In the genomic region with DNA sequence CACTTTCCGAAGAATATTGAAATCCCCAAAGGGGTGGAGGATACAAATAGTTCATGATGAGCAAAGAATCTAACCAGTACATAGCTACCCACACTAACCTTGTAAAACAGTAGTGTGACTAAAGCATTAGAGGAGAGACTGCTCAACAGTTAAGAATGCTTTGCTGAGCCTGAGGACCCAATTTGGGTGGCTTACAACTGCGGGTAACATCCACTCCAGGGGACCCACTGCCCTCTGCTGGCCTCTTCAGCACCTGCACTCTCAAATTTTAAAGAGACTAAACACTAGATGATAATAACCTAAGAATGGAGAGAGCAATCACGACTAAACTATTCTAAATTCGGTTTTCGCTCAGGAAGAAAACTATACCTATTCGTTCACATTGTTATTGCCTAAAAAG, we compare ENCODE assay signal across 9 mouse cellular contexts. TPM values are rescaled to one million over a fixed set of nuclear protein-coding genes. Genes with fewer than 3 reads are reported as not detected.
DNase-seq lines count a peak whose midpoint lies in the region; ATAC-seq and TF ChIP-seq lines count a peak whose summit lies in the region.
"Had no signal": no experiment of that assay in that cellular context is flagged by ENCODE, and none has a peak within 500 bp of the region (broad histone marks: within the 10 kb centered on the region; RNA-seq: fewer than 3 reads in every experiment).

No protein-coding gene starts in this region.

- H3K4me3 ChIP-seq in hindbrain, embryonic 14.5 days (replicated peaks; ENCODE audit: low read length) = no peak overlapping the region
- H3K4me3 ChIP-seq in hindbrain, embryonic 12.5 days = no peak overlapping the region
- no peak overlapping the region for H3K4me3 ChIP-seq in heart, postnatal 0 days (ENCODE audit: low read depth, low read length)
- H3K4me3 ChIP-seq: midbrain, embryonic 12.5 days had no signal

- H3K4me1 ChIP-seq in hindbrain, embryonic 14.5 days (replicated peaks; ENCODE audit: control insufficient read depth, insufficient read depth, low read length) = no peaks in the 10 kb centered on the region
- no peaks in the 10 kb centered on the region for H3K4me1 ChIP-seq in hindbrain, embryonic 12.5 days
- peaks cover 9% of the 10 kb centered on the region; the same call in 1 of the 2 replicates for H3K4me1 ChIP-seq in heart, postnatal 0 days (ENCODE audit: control insufficient read depth, insufficient read depth)
- H3K4me1 ChIP-seq: midbrain, embryonic 12.5 days had no signal

- peak; percentile 45 for DNase-seq in hindbrain, embryonic 14.5 days (ENCODE audit: low spot score)
- peak; percentile 43 for DNase-seq in urinary bladder, postnatal 25 days (ENCODE audit: low spot score)
- DNase-seq in urinary bladder, postnatal 10 days (ENCODE audit: low spot score) = no peak
- DNase-seq in cerebellum, postnatal 10 days = peak; percentile 69 to 71
- peak; percentile 24 for DNase-seq in heart, postnatal 0 days (ENCODE audit: low spot score)
- DNase-seq in lung, postnatal 36 days = peak; percentile 63
- DNase-seq in thymus, postnatal 4 days = peak; percentile 73

- peak; percentile 78 for TF ChIP-seq CTCF in heart, postnatal 0 days (IDR thresholded peaks at IDR 0.05; ENCODE audit: low read depth)

- no peaks in the 10 kb centered on the region for H3K36me3 ChIP-seq in hindbrain, embryonic 14.5 days (replicated peaks; ENCODE audit: control insufficient read depth, insufficient read depth)
- no peaks in the 10 kb centered on the region for H3K36me3 ChIP-seq in hindbrain, embryonic 12.5 days
- no peaks in the 10 kb centered on the region for H3K36me3 ChIP-seq in heart, postnatal 0 days (replicated peaks; ENCODE audit: control insufficient read depth, insufficient read depth, low read length)
- H3K36me3 ChIP-seq: midbrain, embryonic 12.5 days had no signal

- ATAC-seq in hindbrain, embryonic 14.5 days (ENCODE audit: low FRiP score) = no peak; the same call in 1 of the 2 replicates
- ATAC-seq in hindbrain, embryonic 12.5 days (ENCODE audit: low FRiP score) = no peak
- ATAC-seq in heart, postnatal 0 days (ENCODE audit: insufficient read depth, low read depth) = no peak; the same call in 1 of the 2 replicates

- no peaks in the 10 kb centered on the region for H3K9me3 ChIP-seq in hindbrain, embryonic 14.5 days (ENCODE audit: control insufficient read depth, low read length)
- H3K9me3 ChIP-seq in hindbrain, embryonic 12.5 days (replicated peaks) = no peaks in the 10 kb centered on the region
- no peaks in the 10 kb centered on the region for H3K9me3 ChIP-seq in heart, postnatal 0 days (replicated peaks; ENCODE audit: control insufficient read depth, low read length)
- H3K9me3 ChIP-seq: midbrain, embryonic 12.5 days had no signal

- 53% methylated on average over 6 of the region's 6 CpGs for WGBS in hindbrain, embryonic 14.5 days
- 51% methylated on average over 6 of the region's 6 CpGs for WGBS in hindbrain, embryonic 12.5 days
- 55% methylated on average over 6 of the region's 6 CpGs for WGBS in heart, postnatal 0 days

- H3K27me3 ChIP-seq in hindbrain, embryonic 14.5 days (ENCODE audit: control insufficient read depth, insufficient read depth, low read length) = no peaks in the 10 kb centered on the region
- H3K27me3 ChIP-seq in hindbrain, embryonic 12.5 days = no peaks in the 10 kb centered on the region
- no peaks in the 10 kb centered on the region for H3K27me3 ChIP-seq in heart, postnatal 0 days (ENCODE audit: control insufficient read depth, insufficient read depth, low read length)
- H3K27me3 ChIP-seq: midbrain, embryonic 12.5 days had no signal

- TF ChIP-seq EP300 in heart, postnatal 0 days (IDR thresholded peaks at IDR 0.05; ENCODE audit: low read depth) = no peak

- no peak overlapping the region for H3K9ac ChIP-seq in hindbrain, embryonic 14.5 days
- no peak overlapping the region for H3K9ac ChIP-seq in hindbrain, embryonic 12.5 days
- no peak overlapping the region for H3K9ac ChIP-seq in heart, postnatal 0 days (replicated peaks; ENCODE audit: low read depth, low read length)
- H3K9ac ChIP-seq: midbrain, embryonic 12.5 days had no signal

- H3K27ac ChIP-seq in hindbrain, embryonic 14.5 days = no peak overlapping the region
- H3K27ac ChIP-seq in hindbrain, embryonic 12.5 days = no peak overlapping the region
- H3K27ac ChIP-seq in heart, postnatal 0 days (ENCODE audit: low read depth) = no peak overlapping the region
- H3K27ac ChIP-seq: midbrain, embryonic 12.5 days had no signal

- H3K4me2 ChIP-seq in hindbrain, embryonic 14.5 days (replicated peaks) = no peak overlapping the region
- no peak overlapping the region for H3K4me2 ChIP-seq in hindbrain, embryonic 12.5 days (replicated peaks)
- no peak overlapping the region for H3K4me2 ChIP-seq in heart, postnatal 0 days (ENCODE audit: low read depth, low read length)
- H3K4me2 ChIP-seq: midbrain, embryonic 12.5 days had no signal

RNA-seq across cellular contexts. Expression of gene Lrrc17, which starts 43.4 kb away (rescaled TPM):
- 8.3 and 8.6 TPM in 2 replicates for polyA plus RNA-seq in hindbrain, embryonic 14.5 days (2014; fragmentation: Nextera tagmentation; extraction: Ambion mirVana)
- polyA plus RNA-seq in hindbrain, embryonic 12.5 days (2016; fragmentation: Nextera tagmentation; extraction: Ambion mirVana) = 42.3 and 53.1 TPM in 2 replicates
- total RNA-seq in heart, postnatal 0 days (2014; rRNA removed; ENCODE audit: low replicate concordance) = 17.5 and 23.1 TPM in 2 replicates
- 12.3 and 13.4 TPM in 2 replicates for polyA plus RNA-seq in heart, postnatal 0 days (2015; fragmentation: Nextera tagmentation; extraction: Ambion mirVana)

RNA-seq across cellular contexts. Expression of gene Fbxl13, which starts 58.7 kb away (rescaled TPM):
- polyA plus RNA-seq in hindbrain, embryonic 14.5 days (2014; fragmentation: Nextera tagmentation; extraction: Ambion mirVana) = 0.20 TPM in 2 replicates
- 0.33 and 0.44 TPM in 2 replicates for polyA plus RNA-seq in hindbrain, embryonic 12.5 days (2016; fragmentation: Nextera tagmentation; extraction: Ambion mirVana)
- not detected in 2 replicates for total RNA-seq in heart, postnatal 0 days (2014; rRNA removed; ENCODE audit: low replicate concordance)
- 0.15 and 0.26 TPM in 2 replicates for polyA plus RNA-seq in heart, postnatal 0 days (2015; fragmentation: Nextera tagmentation; extraction: Ambion mirVana)

RNA-seq across cellular contexts. Expression of gene Armc10, which starts 58.9 kb away (rescaled TPM):
- 56.4 and 58.7 TPM in 2 replicates for polyA plus RNA-seq in hindbrain, embryonic 14.5 days (2014; fragmentation: Nextera tagmentation; extraction: Ambion mirVana)
- polyA plus RNA-seq in hindbrain, embryonic 12.5 days (2016; fragmentation: Nextera tagmentation; extraction: Ambion mirVana) = 63.5 and 67.5 TPM in 2 replicates
- 24.1 and 33.0 TPM in 2 replicates for total RNA-seq in heart, postnatal 0 days (2014; rRNA removed; ENCODE audit: low replicate concordance)
- polyA plus RNA-seq in heart, postnatal 0 days (2015; fragmentation: Nextera tagmentation; extraction: Ambion mirVana) = 12.2 and 13.3 TPM in 2 replicates
